Mouse (Mus musculus) cerebellum, postnatal 25 days (tissue): ENCODE measurements around the gene Ucp3.
A peak's percentile ranks its signal among the peaks of the same experiment; 100 is the strongest.

Experiments
- DNase-seq, 2 experiments: peaks; one replicate each; pipeline ENCODE4 v3.0.0; 2021; ENCODE audit warnings: mixed read lengths in 2 of 2

The Ucp3 gene

DNA sequence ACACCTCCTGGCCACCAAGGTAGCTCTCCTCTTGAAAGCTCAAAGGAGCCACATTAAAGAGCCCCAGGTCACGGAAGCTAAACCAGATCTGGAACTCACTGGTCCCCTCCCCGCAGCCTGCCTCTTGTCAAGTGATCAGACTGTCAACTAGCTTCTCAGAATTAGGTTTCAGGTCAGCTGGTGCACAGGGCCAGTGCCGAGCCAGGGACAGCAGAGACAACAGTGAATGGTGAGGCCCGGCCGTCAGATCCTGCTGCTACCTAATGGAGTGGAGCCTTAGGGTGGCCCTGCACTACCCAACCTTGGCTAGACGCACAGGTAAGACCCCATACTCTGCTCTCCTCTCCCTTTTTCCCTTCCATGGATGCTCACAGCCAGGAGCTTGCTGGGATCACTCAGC is at the start of gene Ucp3:
Gene Ucp3 (plus strand): TSS at position 214 of the 400 bp plus-strand sequence.
- no peak for DNase-seq

DNA sequence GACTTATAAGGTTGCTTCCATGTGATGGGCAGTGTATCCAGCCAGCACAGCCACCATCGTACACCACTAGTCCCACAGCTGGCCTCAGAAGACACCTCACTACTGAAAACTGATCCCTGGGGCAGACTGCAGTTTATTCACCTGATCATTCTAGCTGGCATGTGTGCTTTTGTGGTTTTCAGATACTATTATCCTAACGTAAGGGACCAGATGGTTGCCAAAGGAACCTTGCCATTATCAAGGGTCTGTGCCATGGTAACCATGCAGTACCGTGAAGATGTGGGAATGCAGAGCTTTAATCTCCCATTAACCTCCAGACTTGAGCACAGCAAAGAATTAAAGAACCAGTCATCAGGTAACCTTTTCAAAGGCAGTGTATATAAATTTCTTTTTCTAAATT is 47.0 kb upstream of the Ucp3 start:
- DNase-seq: no peak

DNA sequence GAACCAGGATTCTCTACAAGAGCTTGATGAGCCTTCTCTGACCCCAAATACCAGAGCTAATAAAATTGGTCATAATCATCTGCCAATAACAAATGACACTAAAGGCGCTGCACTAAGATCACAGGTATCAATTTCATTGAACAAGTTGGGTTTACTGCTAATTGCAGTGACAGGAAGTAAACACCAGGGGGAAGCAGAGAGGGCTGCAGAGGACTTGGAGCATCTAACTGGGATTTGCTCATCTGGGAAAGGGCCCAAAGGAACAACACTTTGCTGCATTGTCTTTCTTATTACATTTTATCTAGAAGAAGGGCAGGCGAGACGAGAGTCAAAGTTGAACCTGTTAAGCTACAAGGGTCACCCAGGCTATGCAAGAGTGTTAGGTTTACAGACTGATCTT is 43.7 kb upstream of the Ucp3 start:
- DNase-seq: peak; percentile 31 to 58

DNA sequence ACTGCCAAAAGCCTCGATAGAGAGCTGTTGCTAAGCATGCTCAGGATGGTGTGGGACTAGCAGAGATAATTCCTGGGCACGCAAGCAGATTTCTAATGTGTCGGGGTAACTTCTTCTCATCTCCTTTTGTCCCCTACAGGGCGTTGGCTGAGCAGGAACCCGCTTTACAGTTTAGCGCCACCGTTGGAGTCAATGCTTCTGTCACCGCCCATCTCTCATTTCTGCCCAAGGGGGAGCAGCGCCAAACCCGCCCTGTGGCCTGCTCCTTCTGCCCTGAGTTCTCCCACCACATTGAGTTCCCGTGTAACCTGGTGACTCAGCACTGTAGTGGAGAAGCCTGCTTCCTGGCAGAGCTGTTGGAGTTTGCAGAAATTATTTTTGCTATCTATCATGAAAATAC is 42.9 kb upstream of the Ucp3 start:
- no peak for DNase-seq

DNA sequence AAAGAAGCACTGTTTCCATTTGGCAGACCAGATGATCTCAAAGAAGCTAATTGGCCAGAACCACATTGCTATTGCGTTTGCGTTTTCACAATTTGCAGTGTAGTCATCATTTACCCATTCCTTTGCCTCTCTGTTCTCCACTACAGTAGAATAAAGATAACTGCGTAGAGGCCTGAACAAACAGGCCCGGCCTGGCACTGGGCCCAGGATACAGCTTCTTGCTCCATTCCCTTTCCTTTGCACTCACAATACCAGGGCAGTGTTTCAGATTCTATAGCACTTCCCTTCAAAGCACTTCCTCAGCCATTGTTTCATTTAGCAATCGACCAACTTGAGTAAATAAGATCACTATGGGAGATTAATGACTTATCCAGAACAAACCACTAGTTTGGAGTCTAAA is 41.7 kb upstream of the Ucp3 start:
- peak in 1 of 2 experiments; percentile 11 for DNase-seq

DNA sequence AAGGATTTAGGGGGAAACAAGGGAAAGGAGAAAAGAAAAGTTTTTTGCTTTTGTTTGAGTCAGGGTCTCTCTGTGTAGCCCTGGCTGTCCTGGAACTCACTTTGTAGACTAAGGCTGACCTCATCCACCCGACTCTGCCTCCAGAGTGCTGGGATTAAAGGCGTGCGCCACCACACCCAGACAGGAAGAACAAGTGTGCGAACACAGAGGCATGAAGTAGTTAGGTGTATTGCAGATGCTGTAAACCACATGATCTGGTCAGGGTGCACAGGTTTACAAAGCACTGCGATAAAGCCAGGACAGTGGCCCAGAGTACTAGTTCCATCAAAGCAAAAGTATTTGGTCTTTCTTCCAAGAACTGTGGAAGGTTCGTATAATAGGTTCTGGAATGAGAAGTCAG is 39.5 kb upstream of the Ucp3 start:
- no peak for DNase-seq

DNA sequence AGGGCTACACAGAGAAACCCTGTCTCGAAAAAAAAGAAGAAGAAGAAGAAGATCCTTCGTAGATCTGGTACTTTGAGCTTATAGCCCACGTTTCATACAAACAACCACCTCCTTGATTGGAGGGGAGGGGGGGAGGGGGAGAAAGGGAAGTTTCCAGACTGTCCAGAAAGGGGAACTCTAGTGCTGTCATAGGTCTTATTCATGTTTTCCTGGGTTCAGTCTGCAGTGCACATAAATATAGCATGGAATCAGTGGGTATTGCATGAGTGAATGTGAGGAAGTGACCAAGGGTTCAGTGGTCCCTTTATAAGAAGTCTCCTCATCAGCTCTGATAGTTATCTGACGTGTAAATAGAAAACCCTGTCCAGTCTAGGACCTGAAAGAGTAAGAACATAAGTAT is 29.1 kb upstream of the Ucp3 start:
- DNase-seq: no peak

DNA sequence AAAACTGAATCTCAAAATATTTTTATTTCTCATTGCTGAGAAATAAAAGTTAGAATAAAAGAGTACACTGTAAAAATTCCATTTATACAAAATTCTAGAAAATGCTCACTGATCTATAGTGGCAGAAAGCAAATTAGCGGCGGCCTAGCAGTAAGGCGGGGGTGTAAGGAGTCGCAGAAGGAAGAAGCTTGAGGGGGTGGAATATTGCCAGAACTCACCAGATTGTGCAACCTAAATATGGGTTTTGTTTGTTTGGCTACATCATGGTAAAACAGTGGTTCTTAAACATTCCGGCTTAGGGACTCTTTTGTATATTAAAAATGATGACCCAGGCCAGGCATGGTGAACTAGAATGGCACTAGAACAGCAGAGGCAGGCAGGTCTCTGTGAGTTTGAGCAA is 26.5 kb upstream of the Ucp3 start:
- no peak for DNase-seq

DNA sequence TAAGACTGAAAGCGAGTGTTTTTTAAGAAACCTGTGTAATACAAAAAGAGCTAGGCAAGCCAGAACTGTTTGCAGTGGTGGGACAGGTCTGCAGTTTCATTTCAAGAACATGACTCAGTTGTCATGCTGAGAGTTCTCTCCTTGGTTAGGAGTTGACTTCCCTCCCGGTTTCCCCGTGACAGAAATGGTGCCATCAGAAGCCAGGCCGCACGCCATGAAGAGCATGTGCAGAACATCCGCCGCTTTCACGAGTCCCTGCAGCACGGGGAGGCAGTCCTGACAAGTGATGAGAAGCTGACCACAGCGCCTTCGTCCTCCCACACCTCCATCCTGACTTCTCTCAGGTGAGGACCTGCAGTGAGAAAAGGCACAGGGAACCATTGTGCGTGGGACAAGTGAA is 24.3 kb upstream of the Ucp3 start:
- DNase-seq: no peak

DNA sequence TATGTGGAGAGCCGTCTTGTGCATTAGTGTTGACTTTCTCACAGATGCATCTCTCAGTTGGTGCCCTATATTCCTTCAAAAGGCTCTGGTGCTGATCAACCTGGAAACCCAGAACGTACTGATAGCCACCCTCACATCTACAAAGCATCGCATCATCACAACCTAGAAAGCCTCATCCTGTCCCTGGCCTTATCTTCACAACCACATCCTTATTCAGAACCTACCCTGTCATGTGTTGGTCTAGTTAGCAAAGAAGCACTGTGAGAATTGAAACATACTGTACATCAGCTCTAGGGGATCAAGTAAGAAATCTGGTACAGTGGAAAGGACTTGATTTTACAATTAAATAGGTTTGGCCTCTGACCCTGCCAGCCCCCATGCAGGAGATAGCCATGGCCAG is 23.8 kb upstream of the Ucp3 start:
- DNase-seq: no peak

DNA sequence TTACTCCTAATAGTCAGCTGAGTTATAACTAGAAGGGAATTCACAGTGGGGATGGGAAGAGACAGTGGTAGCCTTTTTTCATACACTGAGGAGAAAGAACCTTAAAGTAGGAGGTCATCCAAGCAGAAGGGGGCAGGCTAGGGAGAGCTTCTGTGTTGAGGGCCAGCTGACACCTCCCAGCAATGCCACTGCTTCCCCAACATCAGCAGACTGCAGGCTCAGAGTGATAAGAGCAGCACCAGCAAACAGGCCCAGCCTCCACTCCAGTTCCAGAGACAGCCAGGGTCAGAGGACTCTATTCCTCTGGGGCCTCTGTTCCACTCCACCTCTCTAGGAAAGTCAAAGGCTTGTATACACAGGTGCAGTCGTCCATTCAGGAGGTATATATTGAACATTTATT is 14.6 kb upstream of the Ucp3 start:
- DNase-seq: no peak

DNA sequence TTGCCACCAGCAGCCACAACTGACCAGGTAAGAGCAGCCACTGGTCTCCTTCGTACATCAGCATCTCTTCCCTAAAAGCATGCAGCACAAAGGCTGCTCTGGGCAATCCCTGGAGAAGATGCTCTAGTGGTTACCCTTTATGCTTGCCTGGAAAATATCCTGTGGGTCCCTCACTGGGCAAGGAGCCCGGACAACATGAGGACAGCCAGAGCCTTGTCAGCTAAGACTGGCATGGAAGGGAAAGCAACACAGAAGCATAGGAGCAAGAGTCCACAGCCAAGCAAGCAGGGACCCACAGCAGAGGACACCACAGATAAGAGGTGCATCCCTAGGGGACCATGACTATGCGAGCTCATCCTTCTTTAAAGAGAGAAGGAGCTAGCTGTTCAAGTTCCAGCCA is 12.9 kb upstream of the Ucp3 start:
- DNase-seq: peak; percentile 31 to 58

DNA sequence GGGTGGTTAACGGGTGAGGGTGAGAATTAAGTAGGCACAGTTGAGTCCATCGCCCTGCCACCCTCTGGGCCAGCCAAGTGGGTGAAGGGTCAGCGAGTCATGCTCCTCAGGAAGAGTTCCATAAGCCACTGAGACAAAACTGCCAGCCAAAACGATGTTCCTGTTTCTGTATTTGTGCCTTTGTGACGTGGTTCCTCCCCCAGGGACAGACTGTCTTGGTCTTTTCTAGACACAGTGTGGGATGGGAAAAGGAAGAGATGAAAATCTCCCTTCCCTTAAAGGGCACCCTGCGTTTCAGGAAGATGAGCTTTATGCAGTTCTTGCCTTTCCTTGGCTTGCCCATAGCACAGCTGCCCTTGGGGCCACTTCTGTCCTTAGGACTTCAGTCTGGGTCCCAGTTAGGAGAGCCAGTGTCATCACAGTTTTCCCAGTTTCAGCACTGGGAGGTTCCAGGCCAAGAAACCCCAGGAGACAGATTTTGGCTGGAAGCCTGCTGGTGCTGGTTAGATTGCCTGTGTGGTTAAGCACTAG is 11.1 kb upstream of the Ucp3 start:
- DNase-seq: peak in 1 of 2 experiments; percentile 38

DNA sequence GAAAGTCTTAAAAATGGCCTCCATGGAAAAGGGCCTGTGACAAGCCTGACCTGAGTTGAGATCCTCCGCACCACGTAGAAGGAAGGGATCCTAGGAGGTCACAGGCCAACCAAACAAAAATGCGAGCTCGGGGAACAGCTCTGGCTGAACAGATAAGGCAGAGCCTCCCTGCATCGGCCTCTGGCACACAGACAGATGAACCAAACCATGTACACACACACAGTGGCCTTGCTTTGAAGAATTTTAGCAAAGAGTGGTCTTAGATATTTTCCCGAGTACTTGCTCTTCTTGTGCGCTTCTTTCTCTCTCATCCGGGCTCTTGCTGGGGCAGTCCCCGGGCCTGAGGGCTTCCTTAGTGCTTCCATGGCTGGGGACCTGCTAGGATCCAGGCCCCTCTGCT is 9.6 kb upstream of the Ucp3 start:
- no peak for DNase-seq

DNA sequence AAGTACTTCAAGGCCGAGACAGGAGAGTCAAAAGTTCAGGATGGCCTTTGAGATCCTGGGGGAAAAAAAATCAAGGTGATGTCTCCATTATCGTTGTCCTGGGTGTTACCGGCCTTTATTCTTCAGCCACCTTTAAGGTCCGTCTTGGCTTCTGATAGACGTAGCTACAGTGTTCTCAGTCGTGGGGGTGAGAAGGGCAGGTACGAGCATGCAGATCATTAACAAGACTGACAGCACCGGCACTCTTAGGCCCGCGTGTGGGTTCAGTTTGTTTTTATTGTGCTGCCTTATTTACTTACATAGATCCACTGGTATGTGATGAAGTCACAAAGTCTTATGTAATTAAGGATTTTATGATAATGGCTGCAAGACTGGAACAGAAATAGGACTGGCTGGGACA is 9.0 kb upstream of the Ucp3 start:
- no peak for DNase-seq

DNA sequence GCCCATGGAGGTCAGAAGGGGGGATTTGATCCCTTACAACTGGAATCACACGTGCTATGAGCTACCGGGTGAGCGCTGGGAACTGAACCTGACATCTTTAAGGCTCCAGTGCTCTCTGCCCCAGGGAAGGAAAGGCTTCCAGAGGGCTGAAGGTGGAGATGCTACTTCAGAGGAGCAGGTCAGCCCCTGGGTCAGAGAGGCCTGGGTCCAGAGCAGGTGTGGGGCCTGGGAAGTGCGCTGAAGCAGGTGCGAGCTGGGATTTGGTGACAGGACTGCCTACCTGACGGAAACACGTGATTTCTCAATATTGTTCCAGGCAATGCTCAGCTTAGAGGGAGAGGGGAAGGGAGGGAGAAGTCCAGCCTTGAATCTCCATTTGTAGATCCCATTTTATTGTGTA is 8.5 kb upstream of the Ucp3 start:
- no peak for DNase-seq

DNA sequence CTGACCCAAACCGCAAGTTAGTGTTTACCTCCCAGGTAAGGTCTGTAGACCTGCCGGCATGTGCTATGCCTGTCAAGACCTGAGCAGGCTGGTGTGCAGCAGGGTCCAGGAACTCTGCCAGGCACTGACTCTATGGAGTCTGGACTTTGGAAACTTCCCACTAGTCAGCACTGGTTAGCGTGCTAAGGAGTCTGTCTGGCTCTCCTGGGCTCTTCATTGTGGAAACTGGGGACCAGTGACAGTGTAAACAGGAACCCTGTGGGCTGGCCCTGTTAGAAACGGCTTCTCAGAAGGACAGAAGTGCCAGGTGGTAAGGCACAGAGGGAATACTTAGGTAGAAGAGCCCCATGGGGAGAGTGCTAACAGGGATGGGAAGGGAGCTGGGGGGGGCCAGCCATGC is 7.5 kb upstream of the Ucp3 start:
- DNase-seq: peak in 1 of 2 experiments; percentile 56

DNA sequence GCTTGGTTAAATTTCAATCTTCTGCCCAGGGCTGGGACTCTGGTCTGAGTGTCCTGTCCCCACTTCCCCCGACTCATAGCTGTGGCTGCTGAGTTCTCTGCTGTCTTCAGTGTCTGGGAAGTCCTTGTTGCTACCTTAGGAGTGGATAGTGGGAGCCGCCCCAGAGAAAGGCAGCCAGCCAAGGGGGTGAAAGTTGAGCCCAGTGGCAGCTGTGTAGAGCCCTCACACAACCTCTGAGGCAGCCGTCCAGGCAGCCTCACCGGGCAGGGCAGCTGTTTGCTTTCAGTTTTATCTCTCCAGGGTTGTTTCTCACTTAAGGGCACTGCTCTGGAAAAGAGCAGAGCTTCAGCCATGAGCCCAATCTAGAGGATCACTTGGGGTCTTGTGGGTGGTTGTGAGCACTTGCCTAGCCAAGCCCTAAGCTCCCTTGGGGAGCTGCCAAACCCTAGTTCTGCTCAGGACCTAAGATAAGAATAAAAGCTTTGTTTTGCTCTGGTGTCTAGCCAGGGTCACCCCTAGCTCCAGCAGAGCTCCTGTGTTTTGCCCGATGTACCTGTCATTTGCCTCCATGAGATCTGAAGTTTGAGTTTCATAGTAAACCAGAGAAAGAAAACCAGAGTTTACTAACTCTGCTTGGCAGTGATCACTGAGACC is 7.0 kb upstream of the Ucp3 start:
- peak; percentile 25 to 32 for DNase-seq

DNA sequence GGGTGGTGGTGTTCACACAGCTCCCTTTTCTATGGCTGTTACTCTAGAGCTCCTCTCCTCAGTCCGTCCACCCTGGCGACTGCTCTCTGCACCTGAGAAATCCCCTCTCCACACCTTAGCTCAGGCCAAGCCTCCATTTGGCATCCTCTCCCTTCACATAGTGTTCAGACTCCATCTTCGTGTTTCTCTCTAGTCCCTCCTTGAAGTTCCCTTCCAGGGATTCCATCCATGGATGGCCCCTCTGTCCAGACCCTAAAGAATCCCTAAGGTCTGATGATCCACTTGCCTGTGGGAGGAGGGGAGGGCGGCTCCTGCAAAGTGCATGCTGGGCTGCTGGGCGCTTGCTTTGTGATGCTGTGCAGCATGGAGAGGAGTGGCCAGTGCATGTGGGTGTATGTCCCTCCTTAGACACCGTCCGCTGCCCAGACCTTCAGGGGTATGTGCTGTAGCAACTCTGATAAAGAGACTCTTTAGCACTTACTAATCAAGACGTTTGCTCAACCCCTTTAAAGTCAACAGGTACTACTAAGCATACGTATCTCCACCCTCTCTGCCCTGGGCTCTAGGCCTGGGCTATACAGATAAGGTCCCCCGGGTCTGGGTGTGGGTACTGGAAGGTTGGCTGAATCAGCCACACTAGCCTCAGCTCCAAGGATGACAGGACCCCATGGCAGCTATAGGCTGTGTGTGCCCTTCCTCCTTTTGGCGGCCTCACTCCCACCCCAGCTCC is 5.8 kb upstream of the Ucp3 start:
- no peak for DNase-seq

DNA sequence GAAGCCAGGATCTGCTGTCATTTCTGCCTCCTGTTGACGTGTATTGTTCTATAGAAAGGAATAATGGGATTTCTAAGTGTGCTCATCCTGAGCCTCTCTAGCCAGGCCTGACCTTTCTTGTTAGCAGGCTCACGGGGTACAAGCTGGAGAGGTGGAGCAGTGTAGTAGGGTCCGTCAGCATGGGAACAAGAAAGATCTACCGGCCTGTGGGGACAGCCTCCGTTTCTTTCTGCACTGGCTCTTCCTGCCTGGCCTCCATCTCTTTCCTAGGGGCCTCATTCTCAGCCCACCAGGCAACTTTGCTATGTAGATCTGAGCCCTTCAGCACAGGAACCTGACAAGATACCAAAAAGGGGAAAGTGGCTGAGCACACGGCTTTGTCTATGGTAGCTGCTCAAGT is 4.0 kb upstream of the Ucp3 start:
- no peak for DNase-seq

DNA sequence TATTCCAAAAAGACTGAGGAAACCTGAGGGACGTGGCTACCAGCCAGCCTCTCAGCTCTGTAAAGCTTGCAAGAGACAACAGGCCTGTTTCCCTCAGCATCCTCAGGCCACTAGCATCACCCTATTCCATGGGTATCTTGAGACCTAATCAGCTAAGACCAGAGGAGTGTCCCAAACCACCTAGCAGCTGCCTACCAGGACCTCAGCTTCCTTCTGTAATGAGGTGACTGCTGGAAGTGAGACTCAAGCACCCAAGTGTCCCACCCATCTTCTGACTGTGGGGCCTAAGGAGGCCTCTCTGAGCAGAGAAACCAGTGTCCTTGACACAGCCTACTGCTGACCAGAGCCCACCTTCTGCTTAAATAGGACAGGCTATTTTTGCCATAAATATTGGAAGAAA is 3.3 kb upstream of the Ucp3 start:
- no peak for DNase-seq

DNA sequence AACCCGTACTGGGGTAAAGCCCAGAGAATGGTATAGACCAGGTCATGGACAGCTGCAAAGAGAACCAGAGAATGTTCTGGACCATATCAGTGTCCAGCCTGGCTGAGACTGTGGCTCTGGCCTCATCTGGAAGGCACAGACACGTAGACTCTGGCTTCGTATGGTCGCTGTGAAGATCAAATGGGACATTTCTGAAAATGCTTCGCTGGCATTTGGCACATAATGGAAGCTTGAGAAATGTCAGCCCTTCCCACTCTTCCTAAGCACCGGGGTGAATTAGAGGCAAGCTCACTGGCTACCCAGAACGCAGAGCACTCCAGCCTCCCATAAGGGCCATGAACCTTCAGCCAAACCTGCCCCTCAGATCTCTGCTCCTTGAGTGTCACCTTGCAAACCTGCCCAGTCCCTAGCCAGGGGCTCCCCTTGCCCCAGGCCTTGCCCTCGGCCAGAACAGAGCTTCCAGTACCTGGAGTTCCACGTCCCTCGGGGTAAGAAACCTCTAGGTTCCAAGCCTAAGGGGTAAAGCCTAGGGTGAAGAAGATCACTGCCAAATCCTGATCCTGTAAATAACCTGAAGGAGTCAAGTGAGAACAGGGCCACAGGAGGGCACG is 1.9 kb upstream of the Ucp3 start:
- DNase-seq: no peak

DNA sequence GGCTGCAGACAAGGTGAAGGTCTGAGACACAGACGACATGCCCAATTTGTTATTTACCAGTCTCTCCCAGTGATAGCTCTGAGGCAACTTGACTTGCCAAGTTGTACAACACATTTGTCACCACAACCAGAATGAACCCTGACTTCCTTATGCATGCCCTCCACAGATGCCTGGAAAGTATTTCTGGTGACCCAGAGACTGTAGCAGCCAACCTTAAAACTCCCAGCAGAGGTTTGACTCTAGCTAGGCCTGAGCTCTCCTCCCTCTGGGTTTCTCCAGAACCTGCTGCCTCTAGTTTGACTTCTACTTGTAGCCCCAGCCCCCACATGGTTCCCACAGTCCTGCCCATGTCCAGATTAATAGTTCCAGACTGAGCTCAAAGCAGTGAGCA is 1.4 kb upstream of the Ucp3 start:
- DNase-seq: no peak

DNA sequence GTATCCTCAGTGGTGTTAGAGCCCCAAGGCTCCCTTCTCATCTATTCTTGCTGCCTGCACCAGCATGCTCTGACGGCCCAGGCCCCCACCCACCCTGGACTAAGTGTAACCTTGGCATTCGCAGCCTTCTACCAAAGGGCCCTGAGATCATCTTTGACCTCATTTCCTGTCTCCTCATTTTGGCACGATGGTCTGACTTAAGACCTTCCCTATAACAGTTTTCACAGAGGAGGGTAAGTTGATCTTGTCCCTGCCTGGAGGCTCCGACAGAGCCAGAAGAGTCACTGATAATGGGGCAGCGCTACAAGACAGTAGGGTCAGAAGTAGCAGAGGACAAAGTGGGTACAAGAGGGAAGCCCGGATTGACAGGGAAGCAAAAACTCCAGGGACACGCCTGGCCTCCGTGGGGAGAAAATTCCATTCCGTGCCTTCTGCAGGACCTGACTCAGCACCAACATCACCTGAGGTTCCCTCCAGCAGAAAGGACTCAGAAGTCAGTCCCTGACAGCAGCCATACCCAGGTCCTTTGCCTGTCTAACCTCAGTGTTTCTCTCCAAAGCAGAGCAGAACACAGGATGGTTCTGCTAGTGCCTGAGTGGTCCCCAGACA is 1.2 kb downstream of the Ucp3 start:
- no peak for DNase-seq
